ENCODE assay signal across 21 mouse cellular contexts in genomic region chr11:112889760-112890159, GRCm38 (mm10).
DNase-seq lines count a peak whose midpoint lies in the region; ATAC-seq and TF ChIP-seq lines count a peak whose summit lies in the region.
"Had no signal": no experiment of that assay in that cellular context is flagged by ENCODE, and none has a peak within 500 bp of the region (broad histone marks: within the 10 kb centered on the region; RNA-seq: fewer than 3 reads in every experiment).

No protein-coding gene starts in this region.

- no peaks in the 10 kb centered on the region for H3K36me3 ChIP-seq in midbrain, embryonic 11.5 days (ENCODE audit: control insufficient read depth, insufficient read depth, low read length)
- H3K36me3 ChIP-seq in midbrain, embryonic 16.5 days (ENCODE audit: control insufficient read depth, insufficient read depth, low read length): no peaks in the 10 kb centered on the region
- no peaks in the 10 kb centered on the region for H3K36me3 ChIP-seq in CH12.LX (replicated peaks in 1 of 2; ENCODE audit: control insufficient read depth in 1 of 2, insufficient read depth in 1 of 2, low read length in 1 of 2)
- H3K36me3 ChIP-seq in embryonic facial prominence, embryonic 10.5 days (replicated peaks): no peaks in the 10 kb centered on the region
- H3K36me3 ChIP-seq: G1E had no signal

- DNase-seq in midbrain, embryonic 11.5 days (ENCODE audit: low spot score, missing footprints): peak; percentile 68
- peak; percentile 84 for DNase-seq in CH12.LX (ENCODE audit: extremely low read depth)
- peak; percentile 0 for DNase-seq in induced T-regulatory cell, adult 2 months (ENCODE audit: low read depth)
- DNase-seq in layer of hippocampus, postnatal 25 days (ENCODE audit: extremely low spot score in 1 of 2, low spot score in 1 of 2): no peak
- DNase-seq in embryonic facial prominence, embryonic 10.5 days (ENCODE audit: low spot score): no peak
- DNase-seq: adrenal gland, adult 2 months; adrenal gland, adult 8-10 months; adrenal gland, postnatal 10 days; adrenal gland, postnatal 14 days; adrenal gland, postnatal 25 days; adrenal gland, postnatal 36 days; B cell, adult 2 months; cerebellum, adult 11 months; cerebellum, adult 11-12 months; cerebellum, adult 18-20 months; cerebellum, adult 2 months had no signal

- TF ChIP-seq EP300 in CH12.LX (IDR thresholded peaks at IDR 0.05; ENCODE audit: low read length): peak; percentile 78

- dilution Hi-C loops in CH12.LX (cut with MboI; ENCODE audit: extremely low pct_ligation_motif_present, extremely low pct_unique_long_range_greater_than_20kb, low sequenced_read_pairs): no loop called here

- 95% methylated on average over 6 of the region's 6 CpGs for WGBS in midbrain, embryonic 11.5 days
- 97% methylated on average over 6 of the region's 6 CpGs for WGBS in midbrain, embryonic 16.5 days
- WGBS in embryonic facial prominence, embryonic 10.5 days: 94% methylated on average over 6 of the region's 6 CpGs

- TF ChIP-seq RAD21 in CH12.LX (IDR thresholded peaks at IDR 0.05; ENCODE audit: low read depth, low read length): no peak

- no peak overlapping the region for H3K4me2 ChIP-seq in midbrain, embryonic 11.5 days
- no peak overlapping the region for H3K4me2 ChIP-seq in midbrain, embryonic 16.5 days (ENCODE audit: low read length)
- no peak overlapping the region for H3K4me2 ChIP-seq in CH12.LX (ENCODE audit: insufficient read depth, low read depth, poor library complexity, severe bottlenecking)

- no peak overlapping the region for H3K27ac ChIP-seq in midbrain, embryonic 11.5 days (ENCODE audit: low read depth, low read length)
- no peak overlapping the region for H3K27ac ChIP-seq in midbrain, embryonic 16.5 days (ENCODE audit: low read length)
- H3K27ac ChIP-seq in CH12.LX (ENCODE audit: insufficient read depth, low read depth): no peak overlapping the region
- H3K27ac ChIP-seq in embryonic facial prominence, embryonic 10.5 days (replicated peaks): no peak overlapping the region

- TF ChIP-seq POLR2A in CH12.LX (IDR thresholded peaks at IDR 0.05; ENCODE audit: low read depth, low read length): no peak

- TF ChIP-seq CTCF in CH12.LX (conservative IDR thresholded peaks at IDR 0.05 in 1 of 2, IDR thresholded peaks at IDR 0.05 in 1 of 2; ENCODE audit: low read depth in 2 of 2, low read length in 2 of 2): no peak

- H3K27me3 ChIP-seq in midbrain, embryonic 11.5 days (ENCODE audit: control insufficient read depth, insufficient read depth, low read length): no peaks in the 10 kb centered on the region
- H3K27me3 ChIP-seq in midbrain, embryonic 16.5 days (ENCODE audit: control insufficient read depth, insufficient read depth, low read depth, low read length): no peaks in the 10 kb centered on the region
- H3K27me3 ChIP-seq in CH12.LX (replicated peaks): no peaks in the 10 kb centered on the region
- H3K27me3 ChIP-seq in embryonic facial prominence, embryonic 10.5 days (replicated peaks; ENCODE audit: low read depth, poor library complexity, severe bottlenecking): no peaks in the 10 kb centered on the region
- H3K27me3 ChIP-seq: Patski had no signal

- no peak for ATAC-seq in midbrain, embryonic 11.5 days (ENCODE audit: low FRiP score)
- no peak for ATAC-seq in midbrain, embryonic 16.5 days
- ATAC-seq: activated CD4-positive, CD25-positive, alpha-beta regulatory T cell, adult 4 months; CD4-positive, CD25-positive, alpha-beta regulatory T cell, adult 4 months; Patski had no signal

- H3K4me3 ChIP-seq in midbrain, embryonic 11.5 days (ENCODE audit: low read depth, low read length): no peak overlapping the region
- H3K4me3 ChIP-seq in midbrain, embryonic 16.5 days (ENCODE audit: low read depth, low read length): no peak overlapping the region
- no peak overlapping the region for H3K4me3 ChIP-seq in CH12.LX (replicated peaks in 1 of 3; ENCODE audit: low read depth in 2 of 3, low read length in 2 of 3, poor library complexity in 1 of 3)
- H3K4me3 ChIP-seq in embryonic facial prominence, embryonic 10.5 days: no peak overlapping the region

- H3K9me3 ChIP-seq in midbrain, embryonic 11.5 days (ENCODE audit: control insufficient read depth, low read length): no peaks in the 10 kb centered on the region
- no peaks in the 10 kb centered on the region for H3K9me3 ChIP-seq in midbrain, embryonic 16.5 days (replicated peaks; ENCODE audit: control insufficient read depth, low read length, poor library complexity, severe bottlenecking)
- no peaks in the 10 kb centered on the region for H3K9me3 ChIP-seq in CH12.LX (replicated peaks; ENCODE audit: low read length)
- no peaks in the 10 kb centered on the region for H3K9me3 ChIP-seq in embryonic facial prominence, embryonic 10.5 days

- H3K9ac ChIP-seq in midbrain, embryonic 11.5 days (ENCODE audit: low read length): no peak overlapping the region
- H3K9ac ChIP-seq in midbrain, embryonic 16.5 days (ENCODE audit: low read depth, low read length): no peak overlapping the region
- H3K9ac ChIP-seq in CH12.LX (ENCODE audit: insufficient read depth, low read depth): no peak overlapping the region

- in situ Hi-C loops in CH12.LX (cut with MboI; ENCODE audit: low pct_ligation_motif_present, low pct_unique_long_range_greater_than_20kb, low sequenced_read_pairs): no loop called here

- no peaks in the 10 kb centered on the region for H3K79me2 ChIP-seq in CH12.LX (replicated peaks; ENCODE audit: control insufficient read depth, extremely low read depth, insufficient read depth, poor library complexity, severe bottlenecking)

- H3K4me1 ChIP-seq in midbrain, embryonic 11.5 days (ENCODE audit: control insufficient read depth, insufficient read depth, low read length): peaks cover 3% of the 10 kb centered on the region; the same call in 1 of the 2 replicates
- no peaks in the 10 kb centered on the region for H3K4me1 ChIP-seq in midbrain, embryonic 16.5 days (ENCODE audit: control insufficient read depth, insufficient read depth, low read length)
- H3K4me1 ChIP-seq in CH12.LX (ENCODE audit: control insufficient read depth in 1 of 2, insufficient read depth in 2 of 2): peaks cover 2 to 22% of the 10 kb centered on the region in 2 experiments; a peak in 2 of 4 replicates
- H3K4me1 ChIP-seq in embryonic facial prominence, embryonic 10.5 days: 0 out of 2 replicates have a peak, but pooled peaks cover 5% of the 10 kb centered on the region

TF ChIP-seq in CH12.LX, 34 proteins besides CTCF, POLR2A, EP300 and RAD21:
- TF ChIP-seq JUND (conservative IDR thresholded peaks at IDR 0.05; ENCODE audit: low read depth, low read length) (peak; percentile 64), ETS1 (conservative IDR thresholded peaks at IDR 0.05; ENCODE audit: low read depth, low read length) (peak; percentile 87), CHD2 (IDR thresholded peaks at IDR 0.05; ENCODE audit: low read length) (0 out of 2 replicates have a peak, but pooled peaks have one; percentile 19), IRF4 (IDR thresholded peaks at IDR 0.05; ENCODE audit: low read depth, low read length) (peak; percentile 73), TBP (conservative IDR thresholded peaks at IDR 0.05; ENCODE audit: low read depth, low read length) (no peak), PAX5 (IDR thresholded peaks at IDR 0.05; ENCODE audit: low read length) (no peak), MAFK (IDR thresholded peaks at IDR 0.05; ENCODE audit: insufficient replicate concordance, low read length) (0 out of 2 replicates have a peak, but pooled peaks have one; percentile 20), NELFE (IDR thresholded peaks at IDR 0.05; ENCODE audit: low read depth, low read length) (no peak), BHLHE40 (IDR thresholded peaks at IDR 0.05; ENCODE audit: low read depth, low read length) (peak; percentile 51; the same call in 1 of the 2 replicates), TCF12 (IDR thresholded peaks at IDR 0.05; ENCODE audit: low read depth, low read length) (peak; percentile 47; the same call in 1 of the 2 replicates), E2F4 (IDR thresholded peaks at IDR 0.05; ENCODE audit: insufficient replicate concordance, low read depth, low read length) (no peak), ZC3H11A (IDR thresholded peaks at IDR 0.05; ENCODE audit: low read depth, low read length) (no peak), SIN3A (IDR thresholded peaks at IDR 0.05; ENCODE audit: low read length) (no peak), MAX (IDR thresholded peaks at IDR 0.05; ENCODE audit: low read length) (no peak)

Comparison
In these comparisons a context has a peak if more than half of its experiments do, and no peak if none do; other contexts are left out.
1. DNase-seq: peak in midbrain, embryonic 11.5 days (single experiment), CH12.LX (single experiment) and induced T-regulatory cell, adult 2 months (single experiment); none in layer of hippocampus, postnatal 25 days (0 of 2) and embryonic facial prominence, embryonic 10.5 days (single experiment).